In genomic region chr5:138173217-138173616, GRCm38 (mm10) we compare ENCODE assay signal across 12 mouse cellular contexts. TPM values are rescaled to one million over a fixed set of nuclear protein-coding genes. Genes with fewer than 3 reads are reported as not detected.
DNase-seq lines count a peak whose midpoint lies in the region; ATAC-seq and TF ChIP-seq lines count a peak whose summit lies in the region.
"Had no signal": no experiment of that assay in that cellular context is flagged by ENCODE, and none has a peak within 500 bp of the region (broad histone marks: within the 10 kb centered on the region; RNA-seq: fewer than 3 reads in every experiment).

No protein-coding gene starts in this region.

- WGBS in kidney, postnatal 0 days, result 76% methylated on average over 3 of the region's 3 CpGs
- WGBS in embryonic facial prominence, embryonic 10.5 days, result 87% methylated on average over 3 of the region's 3 CpGs
- 55% methylated on average over 3 of the region's 3 CpGs for WGBS in liver, embryonic 15.5 days (ENCODE audit: insufficient replicate concordance)

- no peak overlapping the region for H3K4me3 ChIP-seq in kidney, postnatal 0 days (replicated peaks; ENCODE audit: low read depth, low read length)
- peak overlapping the region; percentile 87 for H3K4me3 ChIP-seq in embryonic facial prominence, embryonic 10.5 days
- H3K4me3 ChIP-seq in liver, embryonic 15.5 days (replicated peaks), result no peak overlapping the region; the same call in 1 of the 2 replicates

- peaks cover 10% of the 10 kb centered on the region; the same call in 1 of the 2 replicates for H3K4me1 ChIP-seq in kidney, postnatal 0 days (replicated peaks; ENCODE audit: insufficient read depth, low read length)
- peaks cover 23% of the 10 kb centered on the region for H3K4me1 ChIP-seq in embryonic facial prominence, embryonic 10.5 days
- H3K4me1 ChIP-seq in liver, embryonic 15.5 days (replicated peaks), result peaks cover 37% of the 10 kb centered on the region

- ATAC-seq in kidney, postnatal 0 days (replicated peaks; ENCODE audit: low FRiP score, low read depth), result no peak
- no peak for ATAC-seq in liver, embryonic 15.5 days (ENCODE audit: insufficient read depth)

- DNase-seq in kidney, postnatal 0 days (ENCODE audit: low spot score), result no peak
- DNase-seq in kidney, adult 11 months, result no peak
- peak; percentile 58 for DNase-seq in ES-CJ7 (ENCODE audit: low read depth, low spot score)
- no peak for DNase-seq in embryonic facial prominence, embryonic 10.5 days (ENCODE audit: low spot score)
- no peak for DNase-seq in thymus, postnatal 36 days
- DNase-seq in spleen, adult 12 weeks (ENCODE audit: low spot score), result no peak
- no peak for DNase-seq in gastrocnemius, postnatal 36 days
- DNase-seq: adrenal gland, adult 2 months; cerebellum, postnatal 36 days; lung, postnatal 4 days; thymus, postnatal 25 days had no signal

- TF ChIP-seq CTCF in kidney, postnatal 0 days (IDR thresholded peaks at IDR 0.05; ENCODE audit: low read depth), result no peak

- H3K9me3 ChIP-seq in kidney, postnatal 0 days (replicated peaks; ENCODE audit: low read length), result no peaks in the 10 kb centered on the region
- no peaks in the 10 kb centered on the region for H3K9me3 ChIP-seq in embryonic facial prominence, embryonic 10.5 days
- no peaks in the 10 kb centered on the region for H3K9me3 ChIP-seq in liver, embryonic 15.5 days (replicated peaks)

- 0 out of 2 replicates have a peak overlapping the region, but pooled peaks have one; percentile 96 for H3K4me2 ChIP-seq in kidney, postnatal 0 days (ENCODE audit: low read length)
- peak overlapping the region; percentile 87 for H3K4me2 ChIP-seq in liver, embryonic 15.5 days

- no peaks in the 10 kb centered on the region for H3K27me3 ChIP-seq in kidney, postnatal 0 days (ENCODE audit: insufficient read depth, low read length)
- H3K27me3 ChIP-seq in embryonic facial prominence, embryonic 10.5 days (replicated peaks; ENCODE audit: low read depth, poor library complexity, severe bottlenecking), result no peaks in the 10 kb centered on the region
- H3K27me3 ChIP-seq in liver, embryonic 15.5 days, result no peaks in the 10 kb centered on the region

- peaks cover 34% of the 10 kb centered on the region; the same call in 1 of the 2 replicates for H3K36me3 ChIP-seq in kidney, postnatal 0 days (ENCODE audit: insufficient read depth, low read length)
- peaks cover 71% of the 10 kb centered on the region for H3K36me3 ChIP-seq in embryonic facial prominence, embryonic 10.5 days (replicated peaks)
- peaks cover 65% of the 10 kb centered on the region for H3K36me3 ChIP-seq in liver, embryonic 15.5 days (replicated peaks)

- intact Hi-C loops in gastrocnemius, postnatal 36 days (cut with DNase I), result no loop called here

- no peak overlapping the region for H3K9ac ChIP-seq in kidney, postnatal 0 days (ENCODE audit: low read depth, low read length)
- H3K9ac ChIP-seq in liver, embryonic 15.5 days, result peak overlapping the region; percentile 85; the same call in 1 of the 2 replicates

- no peak overlapping the region for H3K27ac ChIP-seq in kidney, postnatal 0 days
- no peak overlapping the region; the same call in 1 of the 2 replicates for H3K27ac ChIP-seq in embryonic facial prominence, embryonic 10.5 days (replicated peaks)
- H3K27ac ChIP-seq in liver, embryonic 15.5 days (replicated peaks), result peak overlapping the region; percentile 96

RNA-seq across cellular contexts. Expression of gene Mcm7, which starts 1.0 kb away (rescaled TPM):
- polyA plus RNA-seq in kidney, postnatal 0 days (2015; fragmentation: Nextera tagmentation; extraction: Ambion mirVana), result 119 and 136 TPM in 2 replicates
- 365 and 378 TPM in 2 replicates for polyA plus RNA-seq in embryonic facial prominence, embryonic 10.5 days (2016; fragmentation: Nextera tagmentation; extraction: Ambion mirVana)
- 174 and 176 TPM in 2 replicates for polyA plus RNA-seq in liver, embryonic 15.5 days (2015; fragmentation: Nextera tagmentation; extraction: Ambion mirVana)
- total RNA-seq in gastrocnemius, postnatal 36 days (2021), result 1 to 10 TPM; 7.6 to 8.7 TPM

RNA-seq across cellular contexts. Expression of gene Ap4m1, which starts 1.4 kb away (rescaled TPM):
- 13.0 and 13.1 TPM in 2 replicates for polyA plus RNA-seq in kidney, postnatal 0 days (2015; fragmentation: Nextera tagmentation; extraction: Ambion mirVana)
- 30.6 and 33.0 TPM in 2 replicates for polyA plus RNA-seq in embryonic facial prominence, embryonic 10.5 days (2016; fragmentation: Nextera tagmentation; extraction: Ambion mirVana)
- polyA plus RNA-seq in liver, embryonic 15.5 days (2015; fragmentation: Nextera tagmentation; extraction: Ambion mirVana), result 5.3 and 6.0 TPM in 2 replicates
- total RNA-seq in gastrocnemius, postnatal 36 days (2021), result 1 to 10 TPM; 6.9 to 8.3 TPM

RNA-seq across cellular contexts. Expression of gene Cops6, which starts 12.3 kb away (rescaled TPM):
- 240 and 262 TPM in 2 replicates for polyA plus RNA-seq in kidney, postnatal 0 days (2015; fragmentation: Nextera tagmentation; extraction: Ambion mirVana)
- polyA plus RNA-seq in embryonic facial prominence, embryonic 10.5 days (2016; fragmentation: Nextera tagmentation; extraction: Ambion mirVana), result 357 and 367 TPM in 2 replicates
- 159 and 170 TPM in 2 replicates for polyA plus RNA-seq in liver, embryonic 15.5 days (2015; fragmentation: Nextera tagmentation; extraction: Ambion mirVana)
- total RNA-seq in gastrocnemius, postnatal 36 days (2021), result 10 to 100 TPM; 92.5 to 95.9 TPM

RNA-seq across cellular contexts. Expression of gene Taf6, which starts 14.0 kb away (rescaled TPM):
- polyA plus RNA-seq in kidney, postnatal 0 days (2015; fragmentation: Nextera tagmentation; extraction: Ambion mirVana), result 49.8 and 54.8 TPM in 2 replicates
- polyA plus RNA-seq in embryonic facial prominence, embryonic 10.5 days (2016; fragmentation: Nextera tagmentation; extraction: Ambion mirVana), result 146 and 149 TPM in 2 replicates
- polyA plus RNA-seq in liver, embryonic 15.5 days (2015; fragmentation: Nextera tagmentation; extraction: Ambion mirVana), result 36.8 and 37.9 TPM in 2 replicates
- total RNA-seq in gastrocnemius, postnatal 36 days (2021), result 10 to 100 TPM; 27.2 to 29.1 TPM

RNA-seq across cellular contexts. Expression of gene Cnpy4, which starts 14.1 kb away (rescaled TPM):
- polyA plus RNA-seq in kidney, postnatal 0 days (2015; fragmentation: Nextera tagmentation; extraction: Ambion mirVana), result 42.2 and 43.9 TPM in 2 replicates
- 54.4 and 54.6 TPM in 2 replicates for polyA plus RNA-seq in embryonic facial prominence, embryonic 10.5 days (2016; fragmentation: Nextera tagmentation; extraction: Ambion mirVana)
- 12.7 and 13.4 TPM in 2 replicates for polyA plus RNA-seq in liver, embryonic 15.5 days (2015; fragmentation: Nextera tagmentation; extraction: Ambion mirVana)
- total RNA-seq in gastrocnemius, postnatal 36 days (2021), result 1 to 10 TPM; 3.7 to 3.8 TPM
